Mouse (Mus musculus) small intestine, adult 2 months (tissue): Measurements from ENCODE around the gene Spns1. TPM values are rescaled to one million over a fixed set of nuclear protein-coding genes. Genes with fewer than 3 reads are reported as not detected.

ENCODE experiments used
- H3K27ac ChIP-seq: fragments of 200-500 bp; 2 replicates; pipeline ENCODE4 v1.5.1; 2012; ENCODE audit warnings: low read depth, low read length, control low read depth, inconsistent platforms; ENCODE audit not compliant: insufficient read depth
- H3K27me3 ChIP-seq: fragments of 200-500 bp; 2 replicates; pipeline ENCODE4 v1.6.1; 2012; ENCODE audit warnings: mild to moderate bottlenecking, moderate library complexity, low read length, inconsistent platforms; ENCODE audit not compliant: control insufficient read depth, insufficient read depth
- H3K36me3 ChIP-seq: fragments of 200-500 bp; 2 replicates; pipeline ENCODE4 v1.6.1; 2012; ENCODE audit warnings: mild to moderate bottlenecking, low read length, control low read depth, inconsistent platforms; ENCODE audit not compliant: control insufficient read depth, insufficient read depth
- H3K4me1 ChIP-seq: fragments of 200-500 bp; 2 replicates; pipeline ENCODE4 v1.6.1; 2012; ENCODE audit warnings: low read length, inconsistent platforms, mixed read lengths; ENCODE audit not compliant: control insufficient read depth, insufficient read depth, insufficient read length
- H3K4me3 ChIP-seq: fragments of 200-500 bp; 2 replicates; pipeline ENCODE4 v1.5.1; 2012; ENCODE audit warnings: low read depth, mild to moderate bottlenecking, control low read depth, inconsistent platforms, low read length, moderate library complexity
- CTCF ChIP-seq: fragments of 200-500 bp; IDR thresholded peaks from 2 replicates; pipeline ENCODE4 v1.5.1; 2012; ENCODE audit warnings: low read depth, mild to moderate bottlenecking, control low read depth, inconsistent platforms, low read length, moderate library complexity, mixed read lengths; ENCODE audit not compliant: insufficient replicate concordance, insufficient read length; ENCODE audit errors: extremely low read depth
- POLR2A ChIP-seq: fragments of 200-500 bp; IDR thresholded peaks from 2 replicates; pipeline ENCODE4 v1.6.1; 2012; ENCODE audit warnings: low read depth, mild to moderate bottlenecking, control low read depth, inconsistent platforms, low read length, moderate library complexity
- WGBS: fragments of 180-500 bp; shearing (Covaris S2); methylation state at CpG from one replicate; pipeline ENCODE4 v1.1.7; 2018; 5-methylcytosine and 5-hydroxymethylcytosine counted together
- polyA plus RNA-seq: library from polyadenylated mRNA; depleted of rRNA; stranded (reverse); fragments of >200 nt; gene quantifications from 2 replicates; pipeline ENCODE4 v1.2.3, GENCODE M21; 2012

Spns1 gene
- polyA plus RNA-seq, 1 experiment = 149 TPM

GRCm38 (mm10) chr7:126356793-126357591 lies 20.3 kb downstream of the Spns1 start:
- Histone ChIP-seq H3K27ac (no peak overlapping the region), H3K27me3 (no peaks in the 10 kb centered on the region; the same call in 1 of the 2 replicates), H3K36me3 (no peaks in the 10 kb centered on the region), H3K4me1 (0 out of 2 replicates have a peak, but pooled peaks cover 3% of the 10 kb centered on the region), H3K4me3 (no peak overlapping the region)
- TF ChIP-seq POLR2A (no peak), CTCF (no peak)
- 29% methylated on average over 7 of the region's 7 CpGs for whole genome bisulfite sequencing

GRCm38 (mm10) chr7:126355847-126356597 lies 21.2 kb downstream of the Spns1 start:
- Histone ChIP-seq H3K27ac (no peak overlapping the region), H3K36me3 (no peaks in the 10 kb centered on the region), H3K4me1 (0 out of 2 replicates have a peak, but pooled peaks cover 3% of the 10 kb centered on the region), H3K27me3 (no peaks in the 10 kb centered on the region; the same call in 1 of the 2 replicates), H3K4me3 (no peak overlapping the region)
- no peak for TF ChIP-seq CTCF
- TF ChIP-seq POLR2A = no peak
- WGBS = 32% methylated on average over 5 of the region's 5 CpGs

GRCm38 (mm10) chr7:126354738-126355614 lies 22.3 kb downstream of the Spns1 start:
- H3K4me1 ChIP-seq = 0 out of 2 replicates have a peak, but pooled peaks cover 3% of the 10 kb centered on the region

GRCm38 (mm10) chr7:126353994-126354365 lies 23.3 kb downstream of the Spns1 start:
- Histone ChIP-seq H3K4me3 (no peak overlapping the region), H3K4me1 (0 out of 2 replicates have a peak, but pooled peaks cover 3% of the 10 kb centered on the region), H3K27ac (no peak overlapping the region), H3K36me3 (no peaks in the 10 kb centered on the region), H3K27me3 (no peaks in the 10 kb centered on the region; the same call in 1 of the 2 replicates)
- WGBS = 82% methylated on average over 3 of the region's 3 CpGs
- TF ChIP-seq CTCF (no peak), POLR2A (no peak)

More at GRCm38 (mm10) chr7:126354738-126355614, 22.3 kb downstream of the Spns1 start:
- TF ChIP-seq CTCF (no peak), POLR2A (no peak)
- H3K27me3 ChIP-seq = no peaks in the 10 kb centered on the region; the same call in 1 of the 2 replicates
- H3K36me3 ChIP-seq = no peaks in the 10 kb centered on the region
- WGBS = 34% methylated on average over 14 of the region's 14 CpGs
- H3K27ac ChIP-seq = no peak overlapping the region
- no peak overlapping the region for H3K4me3 ChIP-seq

- 52% methylated on average over 11 of the region's 11 CpGs for WGBS
- TF ChIP-seq CTCF = no peak
- no peak for TF ChIP-seq POLR2A
- no peaks in the 10 kb centered on the region for H3K27me3 ChIP-seq
These were observed 23.8 kb downstream of the Spns1 start for GRCm38 (mm10) chr7:126353251-126353993.

GRCm38 (mm10) chr7:126351419-126351951 lies 25.8 kb downstream of the Spns1 start:
- no peak overlapping the region for H3K4me3 ChIP-seq
- no peaks in the 10 kb centered on the region for H3K27me3 ChIP-seq
- no peak overlapping the region for H3K27ac ChIP-seq
- H3K36me3 ChIP-seq = no peaks in the 10 kb centered on the region
- no peaks in the 10 kb centered on the region for H3K4me1 ChIP-seq
- TF ChIP-seq POLR2A (no peak), CTCF (no peak)
- WGBS = 45% methylated on average over 10 of the region's 10 CpGs

More at GRCm38 (mm10) chr7:126353251-126353993, 23.8 kb downstream of the Spns1 start:
- Histone ChIP-seq H3K4me1 (0 out of 2 replicates have a peak, but pooled peaks cover 3% of the 10 kb centered on the region), H3K4me3 (no peak overlapping the region), H3K27ac (no peak overlapping the region), H3K36me3 (no peaks in the 10 kb centered on the region)
